Mouse (Mus musculus) activated CD4-positive, CD25-positive, alpha-beta regulatory T cell (primary cell): ENCODE measurements around the gene Plcg1. TPM values are rescaled to one million over a fixed set of nuclear protein-coding genes. Genes with fewer than 3 reads are reported as not detected.

Experiments used
- polyA plus RNA-seq, 2 experiments: library from polyadenylated mRNA; unstranded; fragments of 100-300 nt; shearing (Covaris generic); gene quantifications; one replicate each; pipeline ENCODE4 v1.2.1; 2017

Plcg1 gene
- polyA plus RNA-seq: 100 to 1,000 TPM; 144 to 145 TPM

DNA sequence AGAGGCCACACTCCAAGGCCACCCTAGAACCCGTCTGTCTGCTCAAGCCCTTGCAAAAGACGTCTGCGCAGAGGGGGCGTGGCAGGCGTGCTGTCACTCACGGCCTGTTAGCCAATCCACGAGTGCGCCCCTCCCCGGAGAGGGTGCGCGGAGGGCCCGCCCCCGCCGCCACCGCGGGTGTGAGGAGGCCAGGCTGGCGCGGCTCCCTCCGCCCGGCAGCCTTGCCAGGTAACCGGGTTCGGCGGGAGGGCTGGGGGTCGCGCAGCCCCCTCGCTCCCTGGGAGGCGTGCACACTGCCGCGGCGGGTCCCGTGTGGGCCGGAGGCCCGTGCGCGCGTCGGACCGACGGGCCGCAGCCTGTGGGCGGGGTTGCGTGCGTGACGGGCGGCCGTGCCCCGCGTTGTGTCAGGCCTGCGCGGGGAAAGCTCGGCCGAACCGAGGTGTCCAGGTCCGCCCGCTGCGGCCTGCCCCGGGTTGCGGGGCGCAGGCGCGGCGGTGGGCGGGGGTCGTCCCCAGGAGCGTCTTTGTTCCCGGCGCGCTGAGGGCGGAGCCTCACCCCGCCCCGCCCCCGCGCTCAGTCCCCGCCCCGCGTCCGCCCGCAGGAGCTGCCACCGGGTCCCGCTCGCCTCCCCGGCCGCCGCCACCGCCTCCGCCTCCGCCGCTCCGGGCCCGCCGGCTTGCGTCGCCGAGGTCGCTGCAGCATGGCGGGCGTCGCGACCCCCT lies at the start of gene Plcg1:
Plcg1 (plus strand) TSS at position 184 of the 722 bp plus-strand sequence.

Other genes starting within 250 kb of the Plcg1 start
- gene Top1, start 85.4 kb upstream of the Plcg1 start, polyA plus RNA-seq: 10 to 100 TPM; 49.4 to 70.1 TPM
- 1 to 10 TPM; 8.0 to 8.8 TPM for gene Zhx3, start 141.7 kb downstream of the Plcg1 start, polyA plus RNA-seq
- under 1 TPM; 0.14 to 0.74 TPM for gene Lpin3, start 149.4 kb downstream of the Plcg1 start, polyA plus RNA-seq
- not detected for gene Emilin3, start 181.0 kb downstream of the Plcg1 start, polyA plus RNA-seq